Mouse (Mus musculus) intestine, embryonic 16.5 days (tissue): ENCODE data around the gene Tsr1. TPM values are rescaled to one million over a fixed set of nuclear protein-coding genes. Genes with fewer than 3 reads are reported as not detected.

ENCODE experiments used
- ATAC-seq: fragments of 200-750 bp; cut with Nextera tagmentation; 2 replicates; pipeline ENCODE4 v1.8.0; 2017; ENCODE audit warnings: moderate TSS enrichment, moderate library complexity
- H3K27ac ChIP-seq: fragments of 300-500 bp; sonication (generic); 2 replicates; pipeline ENCODE4 v1.5.1; 2014; ENCODE audit warnings: mild to moderate bottlenecking, low read length
- H3K27me3 ChIP-seq: fragments of 300-500 bp; sonication (generic); replicated peaks from 2 replicates; pipeline ENCODE4 v1.6.1; 2014; ENCODE audit warnings: low read length, control low read depth, mixed read lengths; ENCODE audit not compliant: control insufficient read depth, insufficient read depth
- H3K36me3 ChIP-seq: fragments of 300-500 bp; sonication (generic); 2 replicates; pipeline ENCODE4 v1.6.1; 2014; ENCODE audit warnings: low read length, control low read depth; ENCODE audit not compliant: control insufficient read depth, insufficient read depth
- H3K4me1 ChIP-seq: fragments of 300-500 bp; sonication (generic); 2 replicates; pipeline ENCODE4 v1.6.1; 2014; ENCODE audit warnings: low read length, control low read depth, mixed read lengths; ENCODE audit not compliant: control insufficient read depth, insufficient read depth
- H3K4me2 ChIP-seq: fragments of 300-500 bp; sonication (generic); 2 replicates; pipeline ENCODE4 v1.6.1; 2014; ENCODE audit warnings: low read depth, low read length, control low read depth
- H3K4me3 ChIP-seq: fragments of 300-500 bp; sonication (generic); 2 replicates; pipeline ENCODE4 v1.5.1; 2014; ENCODE audit warnings: mild to moderate bottlenecking, low read length
- H3K9ac ChIP-seq: fragments of 300-500 bp; sonication (generic); 2 replicates; pipeline ENCODE4 v1.6.1; 2014; ENCODE audit warnings: low read depth, low read length
- H3K9me3 ChIP-seq: fragments of 300-500 bp; sonication (generic); 2 replicates; pipeline ENCODE4 v1.6.1; 2016; ENCODE audit warnings: low read length, control low read depth; ENCODE audit not compliant: control insufficient read depth
- WGBS: fragments of 180-500 bp; shearing (Covaris S2); extraction: QIAGEN DNeasy Blood & Tissue Kit; methylation state at CpG from one replicate; pipeline ENCODE4 v1.1.7; 2014; 5-methylcytosine and 5-hydroxymethylcytosine counted together
- polyA plus RNA-seq: library from polyadenylated mRNA; unstranded; fragments of >200 nt; fragmentation: Nextera tagmentation; extraction: Ambion mirVana; gene quantifications from 2 replicates; pipeline ENCODE4 v1.2.1, GENCODE M21; 2015

The Tsr1 gene
- polyA plus RNA-seq, 1 experiment from 2014 or later: 48.1 TPM

GRCm38 (mm10) chr11:74894619-74895018 is 3.3 kb upstream of the Tsr1 start:
- no peaks in the 10 kb centered on the region for H3K27me3 ChIP-seq
- WGBS: 72% methylated on average over 4 of the region's 4 CpGs
- H3K9ac ChIP-seq: no peak overlapping the region
- no peaks in the 10 kb centered on the region for H3K36me3 ChIP-seq
- H3K27ac ChIP-seq: no peak overlapping the region
- 0 out of 2 replicates have a peak, but pooled peaks cover 3% of the 10 kb centered on the region for H3K4me1 ChIP-seq
- no peaks in the 10 kb centered on the region for H3K9me3 ChIP-seq
- no peak for ATAC-seq
- H3K4me3 ChIP-seq: no peak overlapping the region
- H3K4me2 ChIP-seq: no peak overlapping the region

GRCm38 (mm10) chr11:74895980-74896900 is 1.6 kb upstream of the Tsr1 start:
- Histone ChIP-seq H3K36me3 (peaks cover 11% of the 10 kb centered on the region), H3K9ac (peak overlapping the region; percentile 81), H3K27ac (peak overlapping the region; percentile 87), H3K4me3 (peak overlapping the region; percentile 79), H3K9me3 (no peaks in the 10 kb centered on the region), H3K4me2 (peak overlapping the region; percentile 96), H3K27me3 (no peaks in the 10 kb centered on the region), H3K4me1 (peaks cover 14% of the 10 kb centered on the region; the same call in 1 of the 2 replicates)
- WGBS: under 1% methylated on average over 55 of the region's 55 CpGs
- ATAC-seq: peak; percentile 71

- Histone ChIP-seq H3K4me3 (peak within 1 kb of the TSS; percentile 79), H3K27me3 (no peaks in the 10 kb centered on the region), H3K27ac (peak within 1 kb of the TSS; percentile 87), H3K9ac (peak within 1 kb of the TSS; percentile 81), H3K36me3 (peaks cover 11% of the 10 kb centered on the region), H3K4me2 (peak within 1 kb of the TSS; percentile 96), H3K9me3 (no peaks in the 10 kb centered on the region), H3K4me1 (peaks cover 20% of the 10 kb centered on the region)
- WGBS: under 1% methylated on average over 64 of the region's 74 CpGs
- ATAC-seq: peak; percentile 72
Measured at GRCm38 (mm10) chr11:74896901-74897677, 782 bp upstream of the Tsr1 start, which contains the start of gene Sgsm2. Sgsm2 (minus strand) TSS chr11:74897060.

GRCm38 (mm10) chr11:74898517-74898827 is 601 bp downstream of the Tsr1 start:
- Histone ChIP-seq H3K4me3 (peak overlapping the region; percentile 79), H3K9ac (peak overlapping the region; percentile 81), H3K27me3 (no peaks in the 10 kb centered on the region), H3K4me1 (peaks cover 21% of the 10 kb centered on the region), H3K27ac (no peak overlapping the region; the same call in 1 of the 2 replicates), H3K36me3 (peaks cover 11% of the 10 kb centered on the region), H3K4me2 (peak overlapping the region; percentile 96), H3K9me3 (no peaks in the 10 kb centered on the region)
- no peak for ATAC-seq
- WGBS: under 1% methylated on average over 7 of the region's 7 CpGs

GRCm38 (mm10) chr11:74901555-74901954 is 3.7 kb downstream of the Tsr1 start:
- Histone ChIP-seq H3K27ac (peak overlapping the region; percentile 71), H3K4me3 (no peak overlapping the region), H3K9me3 (no peaks in the 10 kb centered on the region), H3K27me3 (no peaks in the 10 kb centered on the region), H3K9ac (no peak overlapping the region), H3K4me2 (peak overlapping the region; percentile 40; the same call in 1 of the 2 replicates), H3K4me1 (peaks cover 21% of the 10 kb centered on the region), H3K36me3 (peaks cover 25% of the 10 kb centered on the region)
- peak; percentile 27 for ATAC-seq
- 46% methylated on average over 6 of the region's 6 CpGs for WGBS

- no peak for ATAC-seq
- Histone ChIP-seq H3K27ac (peak overlapping the region; percentile 63), H3K36me3 (peaks cover 31% of the 10 kb centered on the region)
Measured at GRCm38 (mm10) chr11:74902416-74902815, 4.5 kb downstream of the Tsr1 start.

GRCm38 (mm10) chr11:74907850-74908249 is 10.0 kb downstream of the Tsr1 start:
- no peak overlapping the region for H3K27ac ChIP-seq
- no peaks in the 10 kb centered on the region for H3K4me1 ChIP-seq
- no peaks in the 10 kb centered on the region for H3K9me3 ChIP-seq
- no peaks in the 10 kb centered on the region for H3K27me3 ChIP-seq
- H3K4me2 ChIP-seq: no peak overlapping the region
- H3K36me3 ChIP-seq: peaks cover 24% of the 10 kb centered on the region
- H3K4me3 ChIP-seq: no peak overlapping the region
- no peak overlapping the region for H3K9ac ChIP-seq
- WGBS: 90% methylated on average over 6 of the region's 6 CpGs
- ATAC-seq: no peak

More at GRCm38 (mm10) chr11:74902416-74902815, 4.5 kb downstream of the Tsr1 start:
- Histone ChIP-seq H3K4me3 (no peak overlapping the region), H3K4me1 (peaks cover 21% of the 10 kb centered on the region), H3K9me3 (no peaks in the 10 kb centered on the region), H3K4me2 (no peak overlapping the region), H3K27me3 (no peaks in the 10 kb centered on the region), H3K9ac (no peak overlapping the region)
- WGBS: 76% methylated on average over 5 of the region's 5 CpGs

- Histone ChIP-seq H3K27me3 (no peaks in the 10 kb centered on the region), H3K36me3 (peaks cover 24% of the 10 kb centered on the region), H3K4me2 (no peak overlapping the region), H3K9me3 (no peaks in the 10 kb centered on the region), H3K27ac (no peak overlapping the region), H3K9ac (no peak overlapping the region), H3K4me1 (no peaks in the 10 kb centered on the region), H3K4me3 (no peak overlapping the region)
- WGBS: 78% methylated on average over 12 of the region's 12 CpGs
- ATAC-seq: no peak
Measured at GRCm38 (mm10) chr11:74908618-74909399, 10.9 kb downstream of the Tsr1 start.
